Mouse (Mus musculus) embryo, embryonic 10.5 days (tissue): ENCODE results near the gene 1700010I14Rik.

Experiments
- DNase-seq: peaks from one replicate; pipeline ENCODE4 v3.0.0-alpha.2; 2015; ENCODE audit warnings: low spot score

1700010I14Rik gene

DNA sequence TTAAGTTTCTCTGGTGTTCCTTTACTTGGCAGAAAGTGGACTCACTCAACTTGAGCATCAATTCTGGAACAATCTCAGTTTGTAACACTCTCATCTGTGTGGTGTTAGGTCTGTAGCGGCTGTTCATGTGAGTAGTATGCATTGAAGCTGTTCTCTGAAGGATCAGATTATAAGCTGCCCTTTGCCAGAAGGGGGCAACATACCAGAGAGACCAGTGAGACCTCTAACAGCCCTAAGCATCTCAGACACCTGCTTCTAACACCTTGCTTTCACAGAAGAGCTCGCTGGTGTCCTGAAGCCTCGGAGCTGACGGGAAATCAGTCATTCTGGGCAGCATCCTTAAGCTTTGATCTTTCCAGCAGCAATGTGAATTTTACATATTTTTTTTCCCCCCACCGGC is 42.0 kb downstream of the 1700010I14Rik start:
- DNase-seq, result no peak

DNA sequence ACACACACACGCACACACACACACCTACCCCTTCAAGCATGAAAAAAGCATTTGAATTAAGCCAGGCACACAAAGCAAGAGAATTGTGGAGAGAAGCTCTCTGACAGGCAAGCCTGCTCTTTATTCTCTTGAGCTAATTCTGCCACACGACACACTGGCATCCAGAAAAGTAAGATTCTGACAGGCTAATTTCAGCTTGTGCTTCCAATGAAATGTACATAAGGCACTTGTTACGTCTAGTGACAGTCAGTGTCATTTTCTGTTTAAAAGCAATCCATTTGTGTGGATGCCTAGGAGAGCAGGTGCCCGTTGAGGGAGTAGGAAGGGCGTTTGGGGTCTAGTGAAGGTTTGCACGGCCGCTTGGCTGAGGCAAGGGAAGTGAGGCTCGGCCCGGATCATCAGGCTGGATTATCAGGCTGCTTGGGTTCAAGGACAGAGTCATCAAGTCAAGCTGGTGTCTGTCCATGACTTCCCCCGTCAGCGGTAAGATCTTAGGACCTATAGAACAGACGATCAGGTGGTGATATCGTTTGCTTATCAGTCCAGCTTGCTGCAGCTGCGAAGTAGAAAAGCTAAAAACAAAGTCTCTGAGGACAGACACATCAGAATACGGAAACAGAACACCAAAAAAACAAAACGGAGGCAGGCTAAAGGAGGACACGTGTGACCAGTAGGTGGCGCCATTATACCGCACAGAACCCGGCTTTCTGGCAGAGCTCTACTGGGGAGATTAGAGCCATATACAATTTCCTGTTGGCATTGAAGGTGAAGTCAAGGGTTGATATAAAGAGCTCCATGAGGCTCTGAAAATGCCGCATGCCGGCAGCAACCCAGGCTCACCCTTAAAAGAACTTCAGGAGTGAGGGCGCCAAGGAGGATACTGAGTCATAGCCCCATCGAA is 43.4 kb downstream of the 1700010I14Rik start:
- DNase-seq, result peak; percentile 89

DNA sequence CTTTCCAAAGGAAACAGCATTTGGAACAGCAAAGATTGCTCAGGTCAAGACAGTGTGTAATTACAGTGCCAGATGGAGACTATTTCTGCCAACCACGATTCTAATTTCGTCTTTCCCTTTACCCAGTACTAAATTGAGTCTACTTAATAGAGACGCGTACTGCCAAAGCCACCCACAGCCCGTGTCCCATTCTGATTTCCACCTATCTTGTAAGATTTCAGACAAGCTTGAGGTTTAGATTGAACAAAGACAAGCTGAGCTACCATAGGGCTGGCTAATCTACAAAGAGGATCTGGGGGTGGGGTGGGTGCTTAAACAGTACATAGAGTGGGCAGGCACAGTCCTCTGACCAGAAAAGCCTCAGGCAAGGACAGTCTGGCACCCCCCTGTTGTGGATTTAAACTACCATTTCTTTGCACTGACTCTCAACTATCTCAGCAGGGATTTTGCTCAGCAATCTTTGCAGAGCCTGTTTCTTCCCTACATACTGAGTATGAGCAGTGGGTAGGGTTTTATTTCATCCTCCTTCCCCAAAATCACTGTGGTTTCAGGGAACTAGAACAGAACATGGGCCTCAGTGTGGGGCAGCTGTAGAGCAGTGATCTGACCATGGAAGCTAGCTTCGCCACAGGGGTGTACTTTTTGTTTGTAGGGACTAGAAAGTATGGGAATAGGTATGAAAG is 44.4 kb downstream of the 1700010I14Rik start:
- no peak for DNase-seq

DNA sequence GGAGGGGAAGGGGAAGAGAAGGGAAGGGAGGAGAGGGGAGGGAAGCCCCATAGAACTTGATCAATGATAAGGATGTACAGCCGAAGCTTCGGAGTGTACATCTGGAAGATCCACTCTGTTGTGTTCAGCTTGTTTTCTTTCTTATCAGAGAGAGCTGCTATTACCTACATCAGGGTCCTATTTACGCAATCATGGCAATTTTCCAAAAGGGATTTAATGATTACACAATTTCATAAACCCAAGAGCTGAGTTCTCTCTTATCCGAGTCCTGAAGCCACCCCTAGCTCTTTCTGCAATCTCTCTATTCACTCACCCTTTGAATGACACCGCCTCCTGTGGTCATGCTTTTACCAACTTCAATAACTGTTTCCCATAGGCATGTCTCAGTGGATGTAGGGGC is 45.4 kb downstream of the 1700010I14Rik start:
- DNase-seq, result no peak

DNA sequence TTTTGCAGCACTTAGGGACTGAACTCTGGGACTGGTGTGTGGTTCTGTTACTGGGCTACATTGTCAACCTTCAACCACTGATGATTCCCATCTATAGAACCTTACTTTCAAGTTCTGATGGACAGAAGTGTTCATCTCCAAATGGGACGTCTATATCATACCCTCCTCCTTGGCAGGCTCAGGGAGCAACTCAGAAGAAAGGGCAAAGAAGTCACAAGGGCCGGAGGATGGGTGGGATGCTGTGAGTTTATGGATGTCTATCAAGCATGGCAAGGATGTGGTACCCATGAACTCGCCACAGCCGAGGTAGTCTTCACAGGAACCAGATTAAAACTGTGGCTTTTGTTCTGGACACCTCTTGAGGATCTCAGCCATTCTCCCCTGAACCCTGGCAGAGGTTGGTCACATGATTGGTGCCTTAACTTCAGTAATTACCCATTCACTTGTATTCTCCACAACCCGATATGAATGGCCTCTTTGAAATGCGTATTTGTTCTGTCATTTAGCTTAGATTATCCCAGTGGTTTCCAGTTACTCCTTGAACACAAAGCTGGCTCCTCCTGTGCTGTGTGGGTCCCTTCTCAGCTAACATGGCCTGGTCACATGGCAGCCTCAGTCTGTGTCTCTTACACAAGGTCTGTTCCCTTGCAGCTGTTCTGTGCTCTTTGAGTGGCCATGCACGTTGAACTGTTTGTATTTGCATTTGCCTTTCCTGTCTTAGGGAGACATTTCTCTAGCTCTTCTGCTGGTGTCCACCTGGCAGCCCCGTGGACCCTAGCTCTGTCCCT is 47.6 kb downstream of the 1700010I14Rik start:
- no peak for DNase-seq

DNA sequence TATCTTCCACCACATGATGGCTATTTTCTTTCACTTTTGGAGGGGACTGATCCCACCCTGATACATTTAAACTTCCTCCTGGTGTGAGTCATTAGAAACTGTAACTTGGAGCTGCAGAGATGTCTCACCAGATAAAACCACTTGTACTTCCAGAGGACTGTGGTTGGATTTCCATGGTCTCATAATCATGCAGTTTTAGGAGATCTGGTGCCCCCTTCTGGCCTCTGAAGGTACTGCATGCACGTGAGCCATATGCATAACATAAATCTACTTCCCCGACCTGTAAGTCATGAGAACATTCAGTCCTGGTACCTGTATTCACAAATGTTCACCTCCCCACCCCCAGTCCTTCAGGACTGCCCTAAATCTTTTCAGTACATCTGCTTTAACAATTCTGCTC is 54.6 kb downstream of the 1700010I14Rik start:
- DNase-seq, result peak; percentile 61

DNA sequence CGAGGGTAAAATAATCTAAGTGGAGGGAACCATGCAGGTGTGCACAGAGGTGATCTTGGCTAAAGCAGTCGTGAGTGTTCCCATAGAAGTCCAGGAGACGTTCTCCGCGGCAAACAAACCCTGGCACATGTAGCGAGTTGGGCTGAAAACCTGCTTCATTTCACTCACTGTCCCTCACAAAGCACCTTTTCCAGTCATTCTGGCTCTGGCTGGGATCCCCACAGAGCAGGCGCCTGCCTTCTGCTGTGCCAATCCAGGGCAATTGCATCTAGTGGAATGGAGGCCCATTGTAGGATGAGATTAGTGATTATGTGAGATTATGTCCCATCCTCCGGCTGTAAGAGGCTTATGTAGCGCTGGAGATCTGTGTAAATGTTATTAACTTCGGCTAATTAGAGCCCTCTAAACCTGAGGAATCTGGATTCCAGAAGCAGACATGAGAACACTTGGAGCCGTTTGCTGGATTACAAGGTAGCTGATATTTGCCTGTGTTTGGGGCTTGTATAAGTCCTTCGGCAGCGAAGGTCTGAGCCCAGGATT is 64.4 kb downstream of the 1700010I14Rik start:
- DNase-seq, result no peak

DNA sequence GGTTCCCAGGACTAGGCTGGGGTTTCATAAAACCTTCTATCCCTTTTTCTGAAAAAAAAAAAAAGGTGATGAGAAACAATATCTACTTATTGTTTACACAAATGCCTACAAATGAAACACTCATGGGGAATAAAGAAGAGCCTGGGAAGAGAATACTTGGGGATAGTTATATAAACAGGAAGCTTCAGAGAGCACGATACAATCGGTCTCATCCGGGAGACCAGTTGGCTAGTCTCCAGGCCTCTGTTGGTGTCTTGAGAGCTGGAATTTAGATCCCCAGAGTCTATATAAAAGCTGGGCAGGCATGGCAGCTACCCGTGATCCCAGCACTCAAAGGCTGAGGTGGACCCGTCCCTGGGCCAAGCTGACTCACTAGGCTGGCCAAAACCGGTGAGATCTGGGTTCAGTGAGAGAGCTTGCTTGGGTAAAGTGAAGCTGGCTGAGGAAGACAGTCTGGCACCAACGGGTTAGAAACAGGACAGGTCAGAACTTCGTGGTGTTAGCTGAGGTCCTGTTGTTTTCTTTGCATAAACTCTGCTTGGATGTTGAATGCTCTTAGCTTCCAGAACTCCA is 71.3 kb downstream of the 1700010I14Rik start:
- no peak for DNase-seq
